Mouse (Mus musculus): ENCODE measurements around the gene Angptl1.

Angptl1 gene

GRCm38 (mm10) chr1:156838177-156838576 is at the start of gene Angptl1:
Angptl1 (plus strand) TSS chr1:156838562.
- DNase-seq (ENCODE audit: low spot score in 2 of 2): no peak

GRCm38 (mm10) chr1:156789844-156790490 is 48.4 kb upstream of the Angptl1 start:
- DNase-seq (ENCODE audit: low spot score in 2 of 2): no peak

- DNase-seq (ENCODE audit: low spot score in 2 of 2): no peak
Observed at GRCm38 (mm10) chr1:156796251-156796650, 42.1 kb upstream of the Angptl1 start.

DNA sequence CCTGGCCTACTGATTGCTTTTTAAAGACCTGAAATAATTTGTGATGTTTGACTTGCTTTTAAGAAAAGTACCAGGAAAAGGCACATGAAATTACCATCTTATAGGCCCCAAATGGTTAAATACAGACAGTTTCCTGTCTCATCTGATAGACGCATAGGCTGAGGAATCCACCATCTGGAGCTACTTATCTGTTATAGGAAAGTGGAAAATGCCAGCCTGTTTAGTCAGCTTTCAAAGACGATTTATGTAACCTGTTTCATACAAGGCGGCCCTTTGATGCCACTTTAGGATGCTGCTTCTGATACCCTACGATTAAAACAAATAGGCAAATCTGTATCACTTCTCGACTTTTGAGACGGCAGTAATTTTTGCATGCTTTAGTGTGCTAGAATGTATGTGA is 37.1 kb upstream of the Angptl1 start:
- DNase-seq (ENCODE audit: low spot score in 2 of 2): peak; percentile 11 to 17

DNA sequence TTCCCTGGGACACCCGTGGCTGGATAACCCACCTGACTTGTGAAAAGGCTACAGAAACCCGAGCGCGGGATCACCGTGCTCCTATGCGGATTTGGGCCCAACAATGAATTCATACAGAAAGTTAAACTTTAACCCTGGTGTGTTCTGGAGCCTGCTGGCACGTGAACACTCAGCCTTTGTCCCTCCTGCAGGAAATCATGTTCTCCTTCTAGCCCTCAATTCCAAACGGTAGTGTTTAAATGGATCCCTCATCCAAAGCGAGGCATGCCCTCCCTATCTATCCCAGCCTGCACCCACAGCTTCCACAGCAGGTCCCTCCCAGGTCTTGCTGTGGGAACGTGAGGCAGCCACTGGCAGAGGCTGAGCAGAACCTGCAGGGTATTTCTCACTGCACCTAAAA is 30.0 kb upstream of the Angptl1 start:
- no peak for DNase-seq (ENCODE audit: low spot score in 2 of 2)

- no peak for DNase-seq (ENCODE audit: low spot score in 2 of 2)
Observed at GRCm38 (mm10) chr1:156811928-156812327, 26.4 kb upstream of the Angptl1 start.

DNA sequence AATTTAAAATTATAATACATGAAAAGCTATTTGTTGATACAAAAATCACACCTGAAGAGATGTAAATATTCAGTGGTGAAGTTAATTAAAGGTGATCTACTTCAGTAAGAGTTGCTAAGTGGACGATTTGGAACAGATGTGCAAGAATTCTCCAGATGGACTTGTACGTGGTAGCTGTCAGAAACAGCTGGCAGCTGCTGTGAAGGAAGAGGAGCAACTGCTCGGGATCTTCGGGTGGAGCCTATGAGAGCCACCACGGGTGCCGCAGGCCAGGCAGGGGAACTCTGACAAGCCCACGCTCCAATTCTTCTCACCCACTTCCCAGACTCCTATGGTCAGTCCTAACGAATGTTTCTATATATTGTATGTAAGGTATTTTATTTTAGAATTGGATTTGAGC is 25.6 kb upstream of the Angptl1 start:
- no peak for DNase-seq (ENCODE audit: low spot score in 2 of 2)

GRCm38 (mm10) chr1:156813485-156813884 is 24.9 kb upstream of the Angptl1 start:
- DNase-seq (ENCODE audit: low spot score in 2 of 2): no peak

DNA sequence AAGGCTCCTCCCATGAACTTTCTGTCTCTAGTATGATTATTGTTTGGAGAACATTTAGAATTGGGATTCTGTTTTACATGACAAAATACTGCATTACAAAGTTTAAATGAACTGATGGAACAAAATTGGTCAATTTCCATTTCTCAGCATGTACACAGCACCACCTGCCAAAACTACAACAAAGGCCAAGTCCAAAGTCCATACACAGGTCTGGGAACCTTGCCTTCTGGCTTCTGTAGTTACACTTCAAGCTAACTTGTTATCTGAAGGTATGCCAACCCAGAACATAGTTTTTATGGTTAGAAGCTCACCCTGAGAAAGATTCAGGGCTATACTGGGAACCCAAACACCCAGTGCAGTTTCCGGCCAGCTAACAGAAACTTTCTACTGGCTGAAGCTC is 19.1 kb upstream of the Angptl1 start:
- DNase-seq (ENCODE audit: low spot score in 2 of 2): no peak

GRCm38 (mm10) chr1:156838695-156839094 is 333 bp downstream of the Angptl1 start:
- peak; percentile 31 to 50 for DNase-seq (ENCODE audit: low spot score in 2 of 2)

DNA sequence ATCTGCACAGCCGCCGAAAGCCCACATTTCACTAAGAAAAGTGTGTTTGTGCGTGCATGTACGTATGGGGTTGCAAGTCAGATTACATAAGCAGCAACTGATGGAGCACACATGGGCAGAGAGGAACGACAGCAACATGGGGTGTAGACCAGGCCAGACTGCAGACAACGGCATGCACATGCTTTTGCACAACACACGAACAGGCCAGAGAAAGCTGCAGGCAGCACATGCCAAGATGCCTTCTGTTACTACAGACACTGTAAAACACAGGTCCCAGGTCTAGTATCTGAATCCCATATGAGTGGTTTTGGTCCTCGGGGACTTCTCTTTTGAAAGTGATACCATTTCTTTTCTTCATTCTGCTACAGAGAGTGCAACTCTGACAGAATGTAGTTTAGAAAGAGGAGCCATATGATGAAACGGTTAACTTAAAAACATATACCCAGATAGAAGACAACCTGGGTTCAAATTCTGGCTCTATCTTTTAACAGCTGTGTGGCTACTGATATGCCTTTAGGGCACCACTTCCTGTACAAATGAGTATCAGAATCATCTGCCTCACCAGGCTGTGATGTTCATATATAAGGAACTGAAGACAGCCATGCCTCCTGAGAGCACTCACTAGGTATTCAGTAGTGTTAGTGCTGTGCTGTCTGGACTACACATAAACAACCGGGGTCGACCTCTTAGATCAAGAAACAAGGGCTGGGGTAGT is 3.4 kb downstream of the Angptl1 start:
- DNase-seq (ENCODE audit: low spot score in 2 of 2): peak in 1 of 2 experiments; percentile 28

DNA sequence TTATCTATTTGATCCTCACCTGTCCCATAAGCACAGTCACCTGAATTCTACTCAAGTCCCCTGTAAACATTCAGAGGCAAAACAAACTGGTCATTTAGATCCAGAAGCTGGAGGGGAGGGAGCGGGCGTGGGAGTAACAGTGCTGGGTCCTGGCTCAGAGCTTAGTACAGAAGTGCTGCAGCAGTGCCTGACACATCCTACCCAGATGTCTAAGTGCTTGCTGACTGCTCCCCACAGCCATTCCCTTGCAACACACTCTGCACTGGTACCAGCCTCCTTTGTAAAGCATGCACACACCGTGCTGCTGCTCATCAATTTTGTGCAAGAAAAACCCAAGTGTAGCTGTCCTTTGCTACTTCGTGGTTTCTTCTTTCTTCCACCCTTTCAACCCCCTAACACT is 8.7 kb downstream of the Angptl1 start:
- DNase-seq (ENCODE audit: low spot score in 2 of 2): no peak

DNA sequence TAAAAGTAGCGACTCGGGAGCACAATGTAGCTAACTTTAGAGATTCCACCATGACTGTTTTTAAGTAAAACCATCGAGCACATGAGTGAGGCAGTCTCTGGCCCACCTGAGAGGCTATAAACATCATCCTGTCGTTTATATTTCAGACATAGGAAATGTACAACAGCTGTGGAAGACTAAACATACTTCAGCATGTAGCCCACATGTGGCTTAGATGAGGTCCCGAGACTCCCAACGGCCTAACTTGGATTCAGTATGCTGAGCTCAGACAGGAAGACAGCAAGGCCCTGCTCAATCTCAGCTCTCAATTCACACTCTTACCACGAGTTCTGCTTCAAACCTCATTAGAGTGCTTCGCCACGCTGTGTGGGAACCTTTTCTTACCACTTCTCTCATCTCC is 14.0 kb downstream of the Angptl1 start:
- DNase-seq (ENCODE audit: low spot score in 2 of 2): no peak

GRCm38 (mm10) chr1:156852872-156853271 is 14.5 kb downstream of the Angptl1 start:
- no peak for DNase-seq (ENCODE audit: low spot score in 2 of 2)

DNA sequence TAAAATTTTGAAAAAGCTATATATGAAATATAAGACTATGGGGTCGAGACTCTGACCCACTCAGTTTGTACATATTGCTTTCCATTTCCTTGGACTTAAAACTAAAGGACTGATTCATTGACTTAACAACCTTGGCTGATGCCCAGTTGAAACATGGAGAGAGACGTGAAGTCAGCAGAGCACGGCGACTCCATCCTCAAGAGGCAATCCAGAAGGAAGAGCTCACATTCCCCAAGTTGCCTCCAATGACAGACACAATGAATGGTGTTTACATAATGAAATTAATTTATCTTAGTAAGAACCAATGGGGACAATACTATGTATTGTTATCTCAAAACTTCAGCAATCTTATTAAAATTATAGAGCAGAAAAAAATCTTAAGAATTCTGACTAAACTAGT is 16.2 kb downstream of the Angptl1 start:
- no peak for DNase-seq (ENCODE audit: low spot score in 2 of 2)

GRCm38 (mm10) chr1:156856666-156857065 is 18.3 kb downstream of the Angptl1 start:
- DNase-seq (ENCODE audit: low spot score in 2 of 2): no peak

DNA sequence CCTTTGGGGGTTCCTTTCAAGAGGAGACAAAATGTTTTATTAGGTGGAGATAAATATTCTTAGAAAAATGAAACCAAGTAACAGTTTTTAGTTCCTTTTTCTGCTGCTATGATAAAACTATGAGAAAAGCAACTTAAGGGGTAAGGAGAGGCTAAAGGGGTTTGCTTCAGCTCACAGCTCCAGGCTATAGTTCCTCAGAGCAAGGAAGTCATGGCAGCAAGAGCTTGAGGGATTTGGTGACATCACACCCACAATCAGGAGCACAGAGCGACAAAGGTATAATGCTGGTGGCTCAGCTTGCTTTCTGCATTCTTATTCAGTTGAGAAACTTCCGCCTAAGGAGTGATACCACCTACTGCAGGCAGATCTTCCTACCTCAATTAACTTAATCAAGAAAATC is 20.8 kb downstream of the Angptl1 start:
- no peak for DNase-seq (ENCODE audit: low spot score in 2 of 2)

DNA sequence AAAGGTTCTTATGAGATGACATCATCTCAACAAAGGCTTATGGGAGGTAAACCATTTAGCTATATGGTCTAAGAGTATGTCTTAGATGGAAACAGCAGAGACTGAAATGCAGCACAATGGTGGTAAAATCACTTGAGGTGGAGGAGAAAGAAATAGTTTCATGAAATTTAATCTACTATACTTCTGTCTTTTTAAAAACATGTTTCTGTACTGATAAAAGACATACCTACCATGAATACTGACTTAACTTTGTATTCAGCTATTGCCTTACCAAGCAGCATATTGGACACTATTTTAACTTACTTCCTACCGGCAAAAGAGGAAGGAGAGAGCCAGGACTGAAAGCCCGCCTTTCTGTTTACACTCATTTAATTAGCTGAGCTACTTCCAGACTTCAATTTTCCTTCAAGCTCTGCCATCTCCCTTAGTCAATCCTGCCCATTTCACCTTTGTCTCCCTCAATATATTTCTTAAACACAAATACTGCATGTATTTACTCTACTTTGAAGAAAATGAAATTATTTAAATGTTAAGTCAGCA is 21.4 kb downstream of the Angptl1 start:
- DNase-seq (ENCODE audit: low spot score in 2 of 2): no peak

- DNase-seq (ENCODE audit: low spot score in 2 of 2): no peak
Observed at GRCm38 (mm10) chr1:156860266-156860665, 21.9 kb downstream of the Angptl1 start.

- no peak for DNase-seq (ENCODE audit: low spot score in 2 of 2)
Observed at GRCm38 (mm10) chr1:156861475-156862043, 23.2 kb downstream of the Angptl1 start.

DNA sequence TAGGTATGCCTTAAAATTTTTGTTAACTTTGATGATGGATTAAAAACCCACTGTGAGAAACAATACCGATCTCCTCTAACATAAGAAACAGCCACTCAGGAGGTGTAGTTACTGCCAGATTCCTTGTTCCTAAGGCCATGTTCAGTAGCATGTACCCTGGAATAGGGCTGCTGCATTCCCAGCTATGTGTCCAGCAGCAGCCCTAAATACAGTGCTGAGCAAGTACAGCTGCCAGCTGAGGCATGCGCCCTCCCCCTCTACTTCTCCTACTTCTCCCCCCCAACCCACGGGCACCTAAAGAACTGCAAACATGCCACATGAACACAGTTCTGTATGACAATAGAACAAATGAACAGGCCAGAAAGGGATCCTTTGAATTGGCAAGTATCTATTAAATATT is 25.4 kb downstream of the Angptl1 start:
- no peak for DNase-seq (ENCODE audit: low spot score in 2 of 2)

- peak; percentile 20 to 34 for DNase-seq (ENCODE audit: low spot score in 2 of 2)
Observed at GRCm38 (mm10) chr1:156864240-156864639, 25.9 kb downstream of the Angptl1 start.

- DNase-seq (ENCODE audit: low spot score in 2 of 2): no peak
Observed at GRCm38 (mm10) chr1:156870028-156870427, 31.7 kb downstream of the Angptl1 start.
